Mouse (Mus musculus) G1E (cell line): ENCODE results near the gene Pdia3.

Source experiments
- CTCF ChIP-seq: IDR thresholded peaks from 2 replicates; pipeline ENCODE4 v1.5.1; 2012; ENCODE audit warnings: low read depth, low read length, inconsistent platforms, mixed read lengths
- GATA1 ChIP-seq: IDR thresholded peaks from 2 replicates; pipeline ENCODE4 v1.6.1; 2012; ENCODE audit warnings: borderline replicate concordance, low read length, inconsistent platforms, mixed read lengths
- POLR2AphosphoS5 ChIP-seq: IDR thresholded peaks from 2 replicates; pipeline ENCODE4 v1.6.1; 2012; ENCODE audit warnings: low read depth, low read length, inconsistent platforms; ENCODE audit not compliant: insufficient replicate concordance
- TAL1 ChIP-seq: conservative IDR thresholded peaks from 2 replicates; pipeline ENCODE4 v1.6.1; 2012; ENCODE audit warnings: low read depth, low read length, inconsistent platforms, mixed read lengths

- TF ChIP-seq CTCF: 0 out of 2 replicates have a peak, but pooled peaks have one; percentile 30
- TF ChIP-seq POLR2AphosphoS5: no peak
- no peak for TF ChIP-seq GATA1
- TF ChIP-seq TAL1: no peak
Measured at GRCm38 (mm10) chr2:121434854-121435253, 21.3 kb downstream of the Pdia3 start.
